Mouse (Mus musculus) lung, postnatal 4 days (tissue): ENCODE results near the gene Npepl1.
A peak's percentile ranks its signal among the peaks of the same experiment; 100 is the strongest.

ENCODE experiments used
- DNase-seq, 2 experiments: peaks; one replicate each; pipeline ENCODE4 v3.0.0; 2021

Npepl1 gene

DNA sequence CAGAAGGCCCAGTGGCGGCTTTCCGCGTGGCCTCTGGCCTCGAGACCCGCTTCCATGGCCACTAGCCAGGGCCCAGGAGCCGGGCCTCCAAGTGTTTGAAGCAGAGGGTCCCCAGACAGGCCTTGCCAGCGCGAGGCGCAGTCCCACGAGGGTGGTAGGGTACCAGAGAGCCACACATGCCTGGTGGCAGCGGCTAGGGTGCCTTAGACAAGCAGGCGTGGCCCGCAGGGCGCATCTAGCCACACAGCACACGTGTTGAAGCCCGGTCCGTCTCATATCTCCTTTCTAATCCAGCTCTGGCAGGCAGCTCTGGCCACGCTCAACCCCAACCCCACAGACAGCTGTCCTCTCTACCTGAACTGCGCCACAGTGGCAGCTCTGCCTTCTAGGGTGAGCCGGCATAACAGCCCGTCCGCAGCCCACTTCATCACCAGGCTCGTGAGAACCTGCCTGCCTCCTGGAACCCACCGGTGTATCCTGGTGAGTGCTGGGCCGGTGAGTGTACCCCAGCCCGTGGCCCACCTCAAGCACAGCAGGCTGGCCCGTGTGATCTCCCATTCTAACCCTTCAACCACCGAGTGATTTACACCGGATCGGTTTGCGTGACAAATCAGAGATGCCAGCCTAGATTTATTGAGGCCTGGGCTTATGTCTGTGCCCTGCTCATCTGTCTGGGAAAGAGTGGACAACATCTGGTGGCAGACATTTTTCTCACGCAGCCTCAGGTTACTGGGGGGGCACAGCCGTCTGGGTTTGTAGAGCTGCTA, 817 bp downstream of the Npepl1 start:
- DNase-seq: peak in 1 of 2 experiments; percentile 58

DNA sequence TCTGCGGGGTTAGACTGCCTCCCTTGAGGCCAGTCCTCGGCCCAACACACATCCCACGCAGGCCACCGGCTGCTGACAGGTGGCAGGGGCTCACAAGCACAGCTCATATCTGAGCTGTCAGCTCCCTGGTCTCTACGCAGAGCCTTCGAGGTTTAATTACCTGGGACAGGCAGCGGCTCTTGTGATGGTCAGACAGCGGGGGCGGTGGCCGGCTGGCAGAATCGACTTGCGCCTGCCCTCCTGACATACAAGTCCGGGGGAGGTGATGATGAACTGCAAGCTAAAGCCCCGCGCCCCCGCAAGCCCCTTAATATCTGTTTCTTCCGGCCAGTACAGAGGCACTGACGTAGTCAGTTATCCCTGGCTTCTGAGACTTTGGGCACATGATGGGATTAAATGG, 2.8 kb downstream of the Npepl1 start:
- no peak for DNase-seq

DNA sequence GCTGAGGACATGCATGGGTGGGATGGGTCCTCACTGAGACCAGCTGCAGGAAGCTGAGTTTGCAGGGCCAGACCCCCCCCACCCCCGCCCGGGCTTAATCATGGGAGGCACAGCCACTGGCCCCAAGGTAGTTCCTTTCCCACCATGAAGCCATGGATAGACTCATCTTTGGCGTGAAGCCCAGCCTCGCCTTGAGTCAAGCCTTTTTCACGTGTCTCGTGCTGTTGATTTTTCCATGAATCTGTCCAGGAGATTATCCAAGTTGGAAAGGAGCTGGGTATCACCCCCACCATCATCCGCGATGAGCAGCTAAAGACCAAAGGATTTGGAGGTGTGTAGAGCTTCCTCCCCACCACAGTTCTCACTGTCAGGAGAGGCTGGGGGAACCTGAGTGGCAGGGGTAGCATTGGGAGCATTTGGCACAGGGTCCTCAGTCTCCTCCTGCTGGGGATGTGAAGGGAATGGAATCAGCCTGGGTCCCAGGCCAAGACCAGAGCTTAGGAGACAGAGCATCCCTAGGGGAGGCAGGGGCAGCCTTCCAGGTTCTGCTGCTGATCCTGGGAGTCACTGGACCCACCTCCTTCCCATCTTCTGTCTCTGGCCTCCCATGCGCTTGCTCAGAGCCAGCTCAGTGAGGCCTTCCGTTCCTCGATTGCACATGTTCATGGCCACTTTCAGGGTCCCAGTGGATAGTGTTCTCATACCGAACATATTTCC, 4.2 kb downstream of the Npepl1 start:
- DNase-seq: peak in 1 of 2 experiments; percentile 21

DNA sequence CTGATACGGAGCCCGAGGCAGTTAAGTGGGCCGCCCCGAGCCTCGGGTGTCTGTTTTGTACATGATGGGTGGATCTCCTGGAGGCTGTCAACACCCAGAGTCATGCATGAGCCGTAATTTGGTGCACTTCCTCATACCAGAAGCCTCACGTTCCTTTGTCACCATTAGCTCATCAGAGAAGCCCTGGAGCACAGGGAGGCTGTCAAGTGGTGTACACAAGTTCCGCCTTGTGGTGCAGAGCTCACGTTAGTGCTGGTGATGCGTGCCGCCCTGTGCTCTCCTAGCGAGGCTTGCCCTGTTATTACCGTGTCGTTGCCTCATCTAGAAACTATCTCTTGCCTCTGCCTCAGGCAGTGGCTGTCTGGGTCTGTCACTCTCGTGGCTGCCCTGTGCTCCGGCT, 6.8 kb downstream of the Npepl1 start:
- DNase-seq: peak in 1 of 2 experiments; percentile 11

GRCm38 (mm10) chr2:174118141-174118540, 8.0 kb downstream of the Npepl1 start:
- peak in 1 of 2 experiments; percentile 6 for DNase-seq

DNA sequence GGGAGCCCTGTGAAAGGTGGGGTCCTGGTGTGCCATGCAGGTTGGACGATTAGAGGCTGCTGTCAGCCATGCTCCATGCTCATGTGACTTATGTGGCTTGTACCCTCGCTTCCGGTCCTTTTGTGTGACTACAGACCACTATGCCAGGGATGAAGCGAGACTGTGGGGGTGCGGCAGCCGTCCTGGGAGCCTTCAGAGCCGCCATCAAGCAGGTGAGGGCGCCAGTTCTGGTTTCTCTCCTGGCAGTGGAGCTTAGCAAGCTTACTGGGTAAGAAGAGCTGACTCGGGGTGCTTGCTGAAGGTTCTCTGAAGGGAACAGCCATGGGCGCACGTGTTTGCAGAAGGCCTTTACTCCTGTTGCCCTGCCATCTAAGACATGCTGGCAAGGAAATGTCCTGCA, 9.1 kb downstream of the Npepl1 start:
- peak in 1 of 2 experiments; percentile 15 for DNase-seq

- peak in 1 of 2 experiments; percentile 20 for DNase-seq
Observed at GRCm38 (mm10) chr2:174120631-174121030, 10.5 kb downstream of the Npepl1 start.

GRCm38 (mm10) chr2:174121411-174121947, 11.3 kb downstream of the Npepl1 start:
- DNase-seq: peak in 1 of 2 experiments; percentile 32

- peak in 1 of 2 experiments; percentile 6 for DNase-seq
Observed at GRCm38 (mm10) chr2:174122331-174122730, 12.2 kb downstream of the Npepl1 start.

GRCm38 (mm10) chr2:174123731-174124130, 13.6 kb downstream of the Npepl1 start:
- DNase-seq: peak in 1 of 2 experiments; percentile 16

GRCm38 (mm10) chr2:174126522-174127375, 16.6 kb downstream of the Npepl1 start:
- DNase-seq: peak; percentile 7 to 49

- DNase-seq: no peak
Observed at GRCm38 (mm10) chr2:174127376-174127713, 17.2 kb downstream of the Npepl1 start.

DNA sequence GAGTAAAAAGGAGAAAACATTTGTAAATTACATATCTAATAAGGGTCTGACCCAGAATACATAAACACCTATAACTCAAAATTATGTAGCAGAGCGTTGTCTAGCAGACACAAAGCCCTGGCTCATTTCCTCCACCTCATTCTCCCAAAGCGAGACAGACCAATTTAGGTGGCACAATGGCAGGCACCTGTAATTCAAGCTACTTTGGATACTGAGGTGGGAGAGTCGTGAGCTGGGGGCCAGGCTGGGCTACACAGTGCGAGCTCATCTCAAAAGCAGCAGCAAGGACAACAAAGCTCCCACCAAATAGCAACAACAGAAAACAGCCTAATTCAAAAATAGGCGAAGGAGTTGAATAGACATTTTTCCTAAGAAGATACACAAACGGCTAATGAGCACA, 18.8 kb downstream of the Npepl1 start:
- no peak for DNase-seq

DNA sequence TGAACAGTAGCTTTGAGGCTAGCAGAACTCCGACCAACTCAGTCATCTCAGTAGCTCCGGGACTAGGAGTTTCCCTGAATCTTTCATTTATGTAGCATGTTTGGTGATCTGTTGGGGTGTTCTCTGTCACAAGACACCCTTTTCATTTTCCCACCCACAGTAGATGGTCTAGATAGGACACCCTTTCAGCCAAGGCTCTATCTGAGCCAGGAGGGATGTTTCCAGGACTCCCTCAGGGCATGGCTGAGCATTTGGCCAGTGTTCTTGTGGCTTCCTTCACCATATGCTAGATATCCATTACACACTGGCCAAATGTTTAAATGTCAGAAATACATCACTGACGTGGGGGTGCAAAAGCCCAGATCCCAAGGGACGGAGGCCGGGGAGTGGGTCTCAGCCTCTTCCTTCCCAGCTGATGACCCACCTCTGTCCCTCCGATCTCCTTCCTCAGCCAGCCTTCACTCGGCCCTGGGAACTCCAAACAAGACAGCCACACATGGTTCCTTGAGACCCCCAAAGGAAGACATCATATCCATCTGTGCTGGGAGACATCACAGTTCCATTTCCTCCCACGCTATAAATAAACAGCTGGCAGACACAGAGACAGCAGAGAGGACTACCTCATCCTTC, 20.4 kb downstream of the Npepl1 start:
- peak in 1 of 2 experiments; percentile 48 for DNase-seq

DNA sequence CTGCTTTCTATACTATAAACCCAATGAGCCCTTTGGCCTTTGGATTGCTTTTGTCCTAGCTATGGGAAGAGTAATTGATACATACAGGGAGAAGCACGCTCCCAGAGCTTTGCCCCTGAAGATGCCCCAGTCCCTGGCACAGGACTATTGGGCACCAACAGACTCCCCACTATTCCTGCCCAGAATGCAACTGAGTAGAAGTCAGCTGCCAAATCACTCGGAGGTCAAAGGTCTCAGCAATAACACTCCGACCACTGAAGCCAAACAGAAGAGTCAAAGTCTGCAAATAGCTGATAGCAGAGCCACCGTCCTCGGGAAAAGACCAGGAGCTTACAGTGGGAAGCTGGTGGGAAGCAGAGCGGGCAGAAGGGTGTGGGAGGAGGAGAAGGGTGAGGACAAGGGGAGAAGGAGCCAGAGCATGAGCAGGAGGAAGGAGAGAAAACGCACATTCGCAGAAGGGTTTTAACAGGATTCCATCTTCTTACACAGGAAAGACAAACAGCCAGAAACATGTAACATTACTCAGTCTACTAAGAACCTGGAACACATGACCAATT, 22.3 kb downstream of the Npepl1 start:
- DNase-seq: no peak

DNA sequence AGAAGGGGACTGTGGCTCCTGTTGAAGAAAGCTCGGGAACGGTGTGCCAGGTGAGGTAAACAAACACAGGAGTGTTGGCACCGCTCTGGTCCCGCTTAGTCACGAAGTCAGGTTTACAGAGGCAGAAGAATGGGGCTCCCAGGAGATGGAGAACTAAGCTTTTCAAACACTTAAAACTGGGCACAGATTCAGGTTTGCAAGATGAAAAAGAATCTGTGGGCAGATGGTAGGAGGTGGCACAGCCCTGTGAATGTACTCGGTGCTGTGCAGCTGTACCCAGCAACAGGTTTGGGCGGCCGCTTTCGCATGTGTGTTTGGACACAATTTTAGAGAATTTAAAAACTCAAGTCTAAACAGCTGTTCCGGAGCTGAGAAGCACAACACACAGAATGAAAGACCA, 48.9 kb downstream of the Npepl1 start:
- peak; percentile 5 to 59 for DNase-seq

- no peak for DNase-seq
Observed at GRCm38 (mm10) chr2:174160461-174160860, 50.3 kb downstream of the Npepl1 start.
